Mouse (Mus musculus): ENCODE data around the gene Tubg2. TPM values are rescaled to one million over a fixed set of nuclear protein-coding genes. Genes with fewer than 3 reads are reported as not detected.
"Not testable (repeated sequence)": the region's sequence is repeated elsewhere in the genome, so short reads cannot be mapped to it uniquely, and the experiment has no call there.

Tubg2 gene
- polyA plus RNA-seq, 1 experiment from 2014 or later = 6.6 TPM

DNA sequence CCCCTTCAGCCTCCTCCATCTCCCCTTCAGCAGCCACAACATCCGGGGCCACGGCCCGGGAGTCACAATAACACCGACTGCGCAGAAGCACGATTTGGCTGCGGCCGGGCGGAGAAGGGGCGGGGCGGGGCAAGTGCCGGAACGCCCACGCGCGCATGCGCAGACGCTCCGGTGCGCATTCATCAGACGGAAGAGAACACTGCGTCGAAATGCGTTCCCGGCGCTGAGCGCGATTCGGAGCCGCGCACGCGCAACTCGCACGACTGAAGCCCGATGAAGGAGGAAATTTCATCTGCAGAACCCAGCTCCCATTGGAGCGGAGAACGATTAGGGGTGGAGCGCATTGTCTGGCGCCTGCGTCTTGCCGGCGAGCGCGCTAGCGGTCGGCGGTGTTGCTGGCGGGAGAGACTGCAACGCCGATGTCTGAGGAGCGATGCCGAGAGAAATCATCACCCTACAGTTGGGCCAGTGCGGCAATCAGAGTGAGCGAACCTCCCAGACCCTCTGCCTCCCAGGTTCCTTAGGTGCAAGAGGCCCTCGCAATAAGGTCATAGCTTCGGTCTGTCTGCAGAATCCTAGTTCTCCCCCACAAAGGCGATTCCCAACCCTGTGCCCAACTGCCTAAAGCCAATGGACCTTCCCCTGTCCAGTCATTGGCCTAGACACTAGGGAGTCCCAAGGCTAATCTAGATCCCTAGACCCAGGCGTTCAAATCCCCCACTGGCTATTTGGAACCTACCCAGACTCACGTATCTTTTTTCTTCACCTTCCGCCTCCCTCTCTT lies 35.8 kb upstream of the Tubg2 start, which contains the start of the genes Retreg3 and Tubg1:
Retreg3 (minus strand) TSS at position 133 of the 784 bp plus-strand sequence.
Tubg1 (plus strand) TSS at position 178 of the 784 bp plus-strand sequence.
- Histone ChIP-seq H3K9me3 (ENCODE audit: control insufficient read depth, low read length) (no peaks in the 10 kb centered on the region), H3K4me2 (ENCODE audit: low read depth, low read length) (peak within 1 kb of the TSS; percentile 91), H3K4me1 (ENCODE audit: control insufficient read depth, insufficient read depth, low read length) (peaks cover 18% of the 10 kb centered on the region), H3K27me3 (replicated peaks; ENCODE audit: control insufficient read depth, insufficient read depth, low read length) (no peaks in the 10 kb centered on the region), H3K27ac (replicated peaks; ENCODE audit: low read depth, low read length) (peak within 1 kb of the TSS; percentile 88), H3K9ac (ENCODE audit: low read depth, low read length) (peak within 1 kb of the TSS; percentile 86), H3K36me3 (ENCODE audit: control insufficient read depth, insufficient read depth, low read length) (peaks cover 29% of the 10 kb centered on the region; the same call in 1 of the 2 replicates), H3K4me3 (ENCODE audit: low read depth, low read length) (peak within 1 kb of the TSS; percentile 91)
- ATAC-seq (ENCODE audit: low read depth) (peak; percentile 97), DNase-seq (ENCODE audit: low spot score) (peak; percentile 99)
- under 1% methylated on average over 43 of the region's 61 CpGs for WGBS

GRCm38 (mm10) chr11:101120545-101121188 lies 35.0 kb upstream of the Tubg2 start:
- Histone ChIP-seq H3K4me1 (ENCODE audit: control insufficient read depth, insufficient read depth, low read length) (peaks cover 18% of the 10 kb centered on the region), H3K36me3 (ENCODE audit: control insufficient read depth, insufficient read depth, low read length) (peaks cover 34% of the 10 kb centered on the region), H3K27me3 (replicated peaks; ENCODE audit: control insufficient read depth, insufficient read depth, low read length) (no peaks in the 10 kb centered on the region), H3K9ac (ENCODE audit: low read depth, low read length) (peak overlapping the region; percentile 85), H3K9me3 (ENCODE audit: control insufficient read depth, low read length) (no peaks in the 10 kb centered on the region), H3K4me3 (ENCODE audit: low read depth, low read length) (peak overlapping the region; percentile 91), H3K4me2 (ENCODE audit: low read depth, low read length) (peak overlapping the region; percentile 91), H3K27ac (replicated peaks; ENCODE audit: low read depth, low read length) (peak overlapping the region; percentile 88)
- ATAC-seq (ENCODE audit: low read depth) (no peak), DNase-seq (ENCODE audit: low spot score) (no peak)
- 18% methylated on average over 19 of the region's 19 CpGs for WGBS

DNA sequence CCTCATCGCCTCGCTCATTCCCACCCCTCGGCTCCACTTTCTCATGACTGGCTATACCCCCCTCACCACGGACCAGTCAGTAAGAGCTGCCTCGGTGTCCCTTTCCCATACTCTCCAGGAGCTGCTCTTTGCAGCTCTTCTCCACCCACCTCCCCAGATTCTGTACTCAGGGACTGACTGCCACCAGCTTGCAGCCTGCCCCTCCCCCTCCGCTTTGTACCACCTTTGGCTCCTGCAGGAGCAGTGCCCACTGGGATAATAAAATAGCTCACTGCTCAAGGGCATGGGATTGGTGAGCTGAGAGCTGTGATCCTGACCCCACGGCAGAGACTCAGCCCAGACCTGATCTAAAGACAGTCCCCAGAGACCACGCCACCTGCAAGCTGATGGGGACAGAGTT lies 31.2 kb upstream of the Tubg2 start:
- not testable (repeated sequence) for ATAC-seq (ENCODE audit: low read depth); H3K27ac ChIP-seq (replicated peaks; ENCODE audit: low read depth, low read length); H3K4me2 ChIP-seq (ENCODE audit: low read depth, low read length); DNase-seq (ENCODE audit: low spot score); H3K9me3 ChIP-seq (ENCODE audit: control insufficient read depth, low read length); H3K4me1 ChIP-seq (ENCODE audit: control insufficient read depth, insufficient read depth, low read length); H3K9ac ChIP-seq (ENCODE audit: low read depth, low read length); H3K4me3 ChIP-seq (ENCODE audit: low read depth, low read length); H3K27me3 ChIP-seq (replicated peaks; ENCODE audit: control insufficient read depth, insufficient read depth, low read length)
- peaks cover 43% of the 10 kb centered on the region for H3K36me3 ChIP-seq (ENCODE audit: control insufficient read depth, insufficient read depth, low read length)
- 93% methylated on average over 8 of the region's 8 CpGs for WGBS

- H3K4me2 ChIP-seq (ENCODE audit: low read depth, low read length); H3K9me3 ChIP-seq (ENCODE audit: control insufficient read depth, low read length); H3K9ac ChIP-seq (ENCODE audit: low read depth, low read length); H3K4me3 ChIP-seq (ENCODE audit: low read depth, low read length); H3K4me1 ChIP-seq (ENCODE audit: control insufficient read depth, insufficient read depth, low read length); H3K27me3 ChIP-seq (replicated peaks; ENCODE audit: control insufficient read depth, insufficient read depth, low read length); H3K27ac ChIP-seq (replicated peaks; ENCODE audit: low read depth, low read length); ATAC-seq (ENCODE audit: low read depth); DNase-seq (ENCODE audit: low spot score): not testable (repeated sequence)
- WGBS = 100% methylated on average over 4 of the region's 9 CpGs
- H3K36me3 ChIP-seq (ENCODE audit: control insufficient read depth, insufficient read depth, low read length) = peaks cover 43% of the 10 kb centered on the region
Measured at GRCm38 (mm10) chr11:101125008-101125407, 30.7 kb upstream of the Tubg2 start.

GRCm38 (mm10) chr11:101127075-101127474 lies 28.6 kb upstream of the Tubg2 start:
- Histone ChIP-seq H3K4me2 (ENCODE audit: low read depth, low read length) (no peak overlapping the region), H3K4me3 (ENCODE audit: low read depth, low read length) (no peak overlapping the region), H3K36me3 (ENCODE audit: control insufficient read depth, insufficient read depth, low read length) (peaks cover 43% of the 10 kb centered on the region), H3K27me3 (replicated peaks; ENCODE audit: control insufficient read depth, insufficient read depth, low read length) (no peaks in the 10 kb centered on the region), H3K4me1 (ENCODE audit: control insufficient read depth, insufficient read depth, low read length) (no peaks in the 10 kb centered on the region), H3K27ac (replicated peaks; ENCODE audit: low read depth, low read length) (no peak overlapping the region), H3K9ac (ENCODE audit: low read depth, low read length) (no peak overlapping the region), H3K9me3 (ENCODE audit: control insufficient read depth, low read length) (0 out of 2 replicates have a peak, but pooled peaks cover 4% of the 10 kb centered on the region)
- ATAC-seq (ENCODE audit: low read depth) (no peak), DNase-seq (ENCODE audit: low spot score) (no peak)
- WGBS = 76% methylated on average over 1 of the region's 1 CpGs

GRCm38 (mm10) chr11:101128996-101129577 lies 26.6 kb upstream of the Tubg2 start:
- Histone ChIP-seq H3K27me3 (replicated peaks; ENCODE audit: control insufficient read depth, insufficient read depth, low read length) (no peaks in the 10 kb centered on the region), H3K9ac (ENCODE audit: low read depth, low read length) (no peak overlapping the region), H3K4me2 (ENCODE audit: low read depth, low read length) (no peak overlapping the region), H3K9me3 (ENCODE audit: control insufficient read depth, low read length) (0 out of 2 replicates have a peak, but pooled peaks cover 4% of the 10 kb centered on the region), H3K4me1 (ENCODE audit: control insufficient read depth, insufficient read depth, low read length) (no peaks in the 10 kb centered on the region), H3K36me3 (ENCODE audit: control insufficient read depth, insufficient read depth, low read length) (peaks cover 23% of the 10 kb centered on the region), H3K4me3 (ENCODE audit: low read depth, low read length) (no peak overlapping the region), H3K27ac (replicated peaks; ENCODE audit: low read depth, low read length) (no peak overlapping the region)
- ATAC-seq (ENCODE audit: low read depth) (no peak), DNase-seq (ENCODE audit: low spot score) (no peak)
- 89% methylated on average over 11 of the region's 11 CpGs for WGBS

DNA sequence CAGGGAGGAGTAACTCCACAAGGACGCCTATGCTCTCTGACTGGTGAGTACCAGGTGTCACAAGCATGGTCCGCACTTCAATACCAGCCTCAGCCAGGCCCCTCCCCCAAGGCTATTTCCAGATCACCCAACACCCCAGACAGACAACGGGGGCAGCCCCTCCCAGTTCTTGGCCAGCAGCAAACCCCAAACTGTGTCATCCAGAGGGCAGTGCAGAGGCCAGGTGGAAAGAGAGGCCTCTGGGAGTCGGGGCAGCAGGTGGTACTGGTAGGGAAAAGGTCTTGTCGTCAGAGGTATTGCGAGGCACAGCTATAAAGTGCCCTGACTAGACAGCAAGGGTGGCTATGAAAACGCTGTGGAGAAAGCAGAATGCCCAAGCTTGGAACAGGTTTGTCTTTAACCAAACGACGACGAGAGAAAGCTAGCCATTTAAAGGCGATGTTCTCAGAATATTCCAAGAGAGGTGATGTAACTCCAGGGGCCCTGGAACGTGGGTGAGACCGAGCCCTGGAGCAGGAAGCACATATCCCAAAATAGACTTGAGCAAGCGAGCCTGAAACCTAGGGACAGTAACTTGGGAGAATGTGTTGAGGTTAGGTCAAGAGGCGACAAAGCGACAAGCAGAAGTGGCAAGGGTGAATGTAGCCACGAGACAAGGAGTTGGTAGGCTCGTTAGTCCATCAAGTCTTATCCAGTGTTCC lies 25.5 kb upstream of the Tubg2 start:
- H3K36me3 ChIP-seq (ENCODE audit: control insufficient read depth, insufficient read depth, low read length) = peaks cover 22% of the 10 kb centered on the region
- no peak overlapping the region for H3K27ac ChIP-seq (replicated peaks; ENCODE audit: low read depth, low read length)
- WGBS = 46% methylated on average over 17 of the region's 18 CpGs
- H3K9ac ChIP-seq (ENCODE audit: low read depth, low read length) = no peak overlapping the region
- H3K4me1 ChIP-seq (ENCODE audit: control insufficient read depth, insufficient read depth, low read length) = no peaks in the 10 kb centered on the region
- H3K4me2 ChIP-seq (ENCODE audit: low read depth, low read length) = no peak overlapping the region
- H3K9me3 ChIP-seq (ENCODE audit: control insufficient read depth, low read length) = 0 out of 2 replicates have a peak, but pooled peaks cover 4% of the 10 kb centered on the region
- H3K27me3 ChIP-seq (replicated peaks; ENCODE audit: control insufficient read depth, insufficient read depth, low read length) = no peaks in the 10 kb centered on the region
- ATAC-seq (ENCODE audit: low read depth) (no peak; the same call in 1 of the 2 replicates), DNase-seq (ENCODE audit: low spot score) (no peak)
- H3K4me3 ChIP-seq (ENCODE audit: low read depth, low read length) = no peak overlapping the region

GRCm38 (mm10) chr11:101131187-101131586 lies 24.5 kb upstream of the Tubg2 start:
- Histone ChIP-seq H3K9me3 (ENCODE audit: control insufficient read depth, low read length) (0 out of 2 replicates have a peak, but pooled peaks cover 4% of the 10 kb centered on the region), H3K4me1 (ENCODE audit: control insufficient read depth, insufficient read depth, low read length) (no peaks in the 10 kb centered on the region), H3K9ac (ENCODE audit: low read depth, low read length) (no peak overlapping the region), H3K4me3 (ENCODE audit: low read depth, low read length) (no peak overlapping the region), H3K27me3 (replicated peaks; ENCODE audit: control insufficient read depth, insufficient read depth, low read length) (no peaks in the 10 kb centered on the region), H3K27ac (replicated peaks; ENCODE audit: low read depth, low read length) (no peak overlapping the region), H3K4me2 (ENCODE audit: low read depth, low read length) (no peak overlapping the region), H3K36me3 (ENCODE audit: control insufficient read depth, insufficient read depth, low read length) (peaks cover 12% of the 10 kb centered on the region)
- DNase-seq (ENCODE audit: low spot score) = no peak
- WGBS = 87% methylated on average over 2 of the region's 2 CpGs
- no peak for ATAC-seq (ENCODE audit: low read depth)
